Mouse (Mus musculus): ENCODE results near the gene Cacna2d1.

Gene Cacna2d1

GRCm38 (mm10) chr5:16063273-16063672 lies 128.8 kb downstream of the Cacna2d1 start:
- no peak for DNase-seq

GRCm38 (mm10) chr5:16063949-16064348 lies 129.5 kb downstream of the Cacna2d1 start:
- DNase-seq: no peak

GRCm38 (mm10) chr5:16065816-16066215 lies 131.3 kb downstream of the Cacna2d1 start:
- no peak for DNase-seq

- no peak for DNase-seq
These were observed 147.8 kb downstream of the Cacna2d1 start for GRCm38 (mm10) chr5:16082253-16082652.

GRCm38 (mm10) chr5:16086979-16087902 lies 152.8 kb downstream of the Cacna2d1 start:
- no peak for DNase-seq

- no peak for DNase-seq
These were observed 153.5 kb downstream of the Cacna2d1 start for GRCm38 (mm10) chr5:16087995-16088394.

GRCm38 (mm10) chr5:16092540-16092939 lies 158.0 kb downstream of the Cacna2d1 start:
- DNase-seq: no peak

- DNase-seq: no peak
These were observed 158.7 kb downstream of the Cacna2d1 start for GRCm38 (mm10) chr5:16093071-16093693.

- DNase-seq: no peak
These were observed 160.9 kb downstream of the Cacna2d1 start for GRCm38 (mm10) chr5:16095345-16095744.

- no peak for DNase-seq
These were observed 164.3 kb downstream of the Cacna2d1 start for GRCm38 (mm10) chr5:16098766-16099165.

GRCm38 (mm10) chr5:16101820-16102219 lies 167.3 kb downstream of the Cacna2d1 start:
- DNase-seq: no peak

GRCm38 (mm10) chr5:16105701-16106100 lies 171.2 kb downstream of the Cacna2d1 start:
- no peak for DNase-seq

GRCm38 (mm10) chr5:16110643-16111042 lies 176.2 kb downstream of the Cacna2d1 start:
- no peak for DNase-seq

- DNase-seq: no peak
These were observed 179.4 kb downstream of the Cacna2d1 start for GRCm38 (mm10) chr5:16113879-16114278.

- peak; percentile 0 for DNase-seq
These were observed 186.8 kb downstream of the Cacna2d1 start for GRCm38 (mm10) chr5:16121334-16121733.

GRCm38 (mm10) chr5:16122110-16122509 lies 187.6 kb downstream of the Cacna2d1 start:
- peak; percentile 1 for DNase-seq

- no peak for DNase-seq
These were observed 200.0 kb downstream of the Cacna2d1 start for GRCm38 (mm10) chr5:16134286-16135094.

- no peak for DNase-seq
These were observed 201.5 kb downstream of the Cacna2d1 start for GRCm38 (mm10) chr5:16135986-16136385.

GRCm38 (mm10) chr5:16136839-16137238 lies 202.3 kb downstream of the Cacna2d1 start:
- no peak for DNase-seq

- DNase-seq: no peak
These were observed 212.1 kb downstream of the Cacna2d1 start for GRCm38 (mm10) chr5:16146602-16147001.

GRCm38 (mm10) chr5:16155375-16156284 lies 221.1 kb downstream of the Cacna2d1 start:
- DNase-seq: no peak

GRCm38 (mm10) chr5:16163270-16163669 lies 228.8 kb downstream of the Cacna2d1 start:
- no peak for DNase-seq
